Mouse (Mus musculus) layer of hippocampus, postnatal 25 days (tissue): Measurements from ENCODE around the gene Trim5. TPM values are rescaled to one million over a fixed set of nuclear protein-coding genes. Genes with fewer than 3 reads are reported as not detected.

Experiments
- total RNA-seq, 2 experiments: library from RNA; stranded (reverse); gene quantifications; 2 replicates each; pipeline ENCODE4 v1.2.3; 2021

Gene Trim5
- total RNA-seq, 2 experiments from 2014 or later = 0.25 to 0.94 TPM

Other genes starting within 250 kb of the Trim5 start
- not detected for gene Olfr642, start 235.4 kb downstream of the Trim5 start, total RNA-seq
- not detected for gene 4930516K23Rik, start 226.6 kb downstream of the Trim5 start, total RNA-seq
- not detected for gene Olfr644, start 216.2 kb downstream of the Trim5 start, total RNA-seq
- not detected for gene Olfr645, start 202.6 kb downstream of the Trim5 start, total RNA-seq
- gene Olfr646, start 183.2 kb downstream of the Trim5 start, total RNA-seq = not detected
- not detected for gene Ubqln5, start 158.3 kb downstream of the Trim5 start, total RNA-seq
- gene Olfr643, start 150.7 kb downstream of the Trim5 start, total RNA-seq = not detected
- gene Ubqln3, start 144.8 kb downstream of the Trim5 start, total RNA-seq = not detected
- gene Ubqlnl, start 137.5 kb downstream of the Trim5 start, total RNA-seq = not detected
- not detected for gene Olfm5, start 123.3 kb downstream of the Trim5 start, total RNA-seq
- under 1 TPM; 0.10 to 0.23 TPM for gene Olfr648, start 104.7 kb downstream of the Trim5 start, total RNA-seq
- not detected for gene Olfr649, start 92.1 kb downstream of the Trim5 start, total RNA-seq
- under 1 TPM; 0.30 to 0.59 TPM for gene Trim6, start 69.3 kb downstream of the Trim5 start, total RNA-seq
- under 1 TPM; 0.69 to 0.96 TPM for gene Trim34a, start 43.6 kb downstream of the Trim5 start, total RNA-seq
- 1 to 10 TPM; 1.9 to 3.2 TPM for gene Trim12a, start 27.4 kb upstream of the Trim5 start, total RNA-seq
- gene Trim34b, start 41.4 kb upstream of the Trim5 start, total RNA-seq = under 1 TPM in 1 of 2 experiments, not detected in 1; 0.25 TPM
- gene Trim12c, start 65.3 kb upstream of the Trim5 start, total RNA-seq = 1 to 10 TPM; 1.2 to 2.1 TPM
- not detected for gene Trim30b, start 81.8 kb upstream of the Trim5 start, total RNA-seq
- not detected for gene Trim30c, start 112.7 kb upstream of the Trim5 start, total RNA-seq
- under 1 TPM; 0.42 to 0.86 TPM for gene Trim30a, start 177.1 kb upstream of the Trim5 start, total RNA-seq
- gene Trim30d, start 219.8 kb upstream of the Trim5 start, total RNA-seq = under 1 TPM; 0.49 to 0.61 TPM